Mouse (Mus musculus): ENCODE results near the gene Crp. TPM values are rescaled to one million over a fixed set of nuclear protein-coding genes. Genes with fewer than 3 reads are reported as not detected.

Crp gene
- polyA plus RNA-seq, 1 experiment from 2014 or later = not detected

GRCm38 (mm10) chr1:172704769-172705168 is 6.9 kb downstream of the Crp start:
- H3K9ac ChIP-seq (ENCODE audit: low read depth, low read length) = no peak overlapping the region
- H3K4me2 ChIP-seq (ENCODE audit: low read length) = no peak overlapping the region
- H3K4me3 ChIP-seq (ENCODE audit: low read depth, low read length) = no peak overlapping the region
- 74% methylated on average over 4 of the region's 4 CpGs for WGBS
- no peaks in the 10 kb centered on the region for H3K27me3 ChIP-seq (ENCODE audit: control insufficient read depth, insufficient read depth, low read depth, low read length)
- no peaks in the 10 kb centered on the region for H3K36me3 ChIP-seq (ENCODE audit: control insufficient read depth, insufficient read depth, low read length)
- no peaks in the 10 kb centered on the region for H3K9me3 ChIP-seq (replicated peaks; ENCODE audit: control insufficient read depth, low read length, poor library complexity, severe bottlenecking)
- H3K4me1 ChIP-seq (ENCODE audit: control insufficient read depth, insufficient read depth, low read length) = no peaks in the 10 kb centered on the region
- no peak overlapping the region for H3K27ac ChIP-seq (ENCODE audit: low read length)
- no peak for ATAC-seq

GRCm38 (mm10) chr1:172706243-172706642 is 8.4 kb downstream of the Crp start:
- ATAC-seq = no peak
- Histone ChIP-seq H3K4me1 (ENCODE audit: control insufficient read depth, insufficient read depth, low read length) (no peaks in the 10 kb centered on the region), H3K9me3 (replicated peaks; ENCODE audit: control insufficient read depth, low read length, poor library complexity, severe bottlenecking) (no peaks in the 10 kb centered on the region), H3K9ac (ENCODE audit: low read depth, low read length) (no peak overlapping the region), H3K4me3 (ENCODE audit: low read depth, low read length) (no peak overlapping the region), H3K27ac (ENCODE audit: low read length) (no peak overlapping the region), H3K36me3 (ENCODE audit: control insufficient read depth, insufficient read depth, low read length) (no peaks in the 10 kb centered on the region), H3K27me3 (ENCODE audit: control insufficient read depth, insufficient read depth, low read depth, low read length) (no peaks in the 10 kb centered on the region), H3K4me2 (ENCODE audit: low read length) (no peak overlapping the region)
- WGBS = 88% methylated on average over 4 of the region's 4 CpGs

GRCm38 (mm10) chr1:172709788-172710350 is 12.0 kb downstream of the Crp start:
- no peak overlapping the region for H3K27ac ChIP-seq (ENCODE audit: low read length)
- no peak for ATAC-seq
- no peaks in the 10 kb centered on the region for H3K4me1 ChIP-seq (ENCODE audit: control insufficient read depth, insufficient read depth, low read length)
- WGBS = 87% methylated on average over 3 of the region's 3 CpGs
- H3K27me3 ChIP-seq (ENCODE audit: control insufficient read depth, insufficient read depth, low read depth, low read length) = no peaks in the 10 kb centered on the region
- H3K4me3 ChIP-seq (ENCODE audit: low read depth, low read length) = no peak overlapping the region
- no peaks in the 10 kb centered on the region for H3K9me3 ChIP-seq (replicated peaks; ENCODE audit: control insufficient read depth, low read length, poor library complexity, severe bottlenecking)
- H3K9ac ChIP-seq (ENCODE audit: low read depth, low read length) = no peak overlapping the region
- H3K36me3 ChIP-seq (ENCODE audit: control insufficient read depth, insufficient read depth, low read length) = no peaks in the 10 kb centered on the region
- H3K4me2 ChIP-seq (ENCODE audit: low read length) = no peak overlapping the region

GRCm38 (mm10) chr1:172711396-172711795 is 13.5 kb downstream of the Crp start:
- no peaks in the 10 kb centered on the region for H3K27me3 ChIP-seq (ENCODE audit: control insufficient read depth, insufficient read depth, low read depth, low read length)
- H3K4me2 ChIP-seq (ENCODE audit: low read length) = no peak overlapping the region
- H3K36me3 ChIP-seq (ENCODE audit: control insufficient read depth, insufficient read depth, low read length) = no peaks in the 10 kb centered on the region
- no peaks in the 10 kb centered on the region for H3K4me1 ChIP-seq (ENCODE audit: control insufficient read depth, insufficient read depth, low read length)
- ATAC-seq = no peak
- H3K4me3 ChIP-seq (ENCODE audit: low read depth, low read length) = no peak overlapping the region
- H3K9me3 ChIP-seq (replicated peaks; ENCODE audit: control insufficient read depth, low read length, poor library complexity, severe bottlenecking) = no peaks in the 10 kb centered on the region
- no peak overlapping the region for H3K27ac ChIP-seq (ENCODE audit: low read length)
- H3K9ac ChIP-seq (ENCODE audit: low read depth, low read length) = no peak overlapping the region
- 67% methylated on average over 2 of the region's 2 CpGs for WGBS

- WGBS = 66% methylated on average over 4 of the region's 4 CpGs
- H3K36me3 ChIP-seq (ENCODE audit: control insufficient read depth, insufficient read depth, low read length) = no peaks in the 10 kb centered on the region
- no peaks in the 10 kb centered on the region for H3K27me3 ChIP-seq (ENCODE audit: control insufficient read depth, insufficient read depth, low read depth, low read length)
- H3K9ac ChIP-seq (ENCODE audit: low read depth, low read length) = no peak overlapping the region
- no peak overlapping the region for H3K4me2 ChIP-seq (ENCODE audit: low read length)
- no peak for ATAC-seq
- H3K9me3 ChIP-seq (replicated peaks; ENCODE audit: control insufficient read depth, low read length, poor library complexity, severe bottlenecking) = no peaks in the 10 kb centered on the region
- no peak overlapping the region for H3K4me3 ChIP-seq (ENCODE audit: low read depth, low read length)
- no peak overlapping the region for H3K27ac ChIP-seq (ENCODE audit: low read length)
- H3K4me1 ChIP-seq (ENCODE audit: control insufficient read depth, insufficient read depth, low read length) = no peaks in the 10 kb centered on the region
Measured at GRCm38 (mm10) chr1:172711962-172712361, 14.1 kb downstream of the Crp start.

- WGBS = 83% methylated on average over 3 of the region's 3 CpGs
Measured at GRCm38 (mm10) chr1:172751241-172751640, 53.4 kb downstream of the Crp start.

GRCm38 (mm10) chr1:172755151-172755550 is 57.3 kb downstream of the Crp start:
- no peak for ATAC-seq
- Histone ChIP-seq H3K4me1 (ENCODE audit: control insufficient read depth, insufficient read depth, low read length) (no peaks in the 10 kb centered on the region), H3K9ac (ENCODE audit: low read depth, low read length) (no peak overlapping the region), H3K27ac (ENCODE audit: low read length) (no peak overlapping the region), H3K9me3 (replicated peaks; ENCODE audit: control insufficient read depth, low read length, poor library complexity, severe bottlenecking) (no peaks in the 10 kb centered on the region), H3K27me3 (ENCODE audit: control insufficient read depth, insufficient read depth, low read depth, low read length) (no peaks in the 10 kb centered on the region), H3K4me3 (ENCODE audit: low read depth, low read length) (no peak overlapping the region), H3K36me3 (ENCODE audit: control insufficient read depth, insufficient read depth, low read length) (no peaks in the 10 kb centered on the region), H3K4me2 (ENCODE audit: low read length) (no peak overlapping the region)
- 73% methylated on average over 7 of the region's 7 CpGs for WGBS

More at GRCm38 (mm10) chr1:172751241-172751640, 53.4 kb downstream of the Crp start:
- H3K27me3 ChIP-seq (ENCODE audit: control insufficient read depth, insufficient read depth, low read depth, low read length) = no peaks in the 10 kb centered on the region
- H3K4me2 ChIP-seq (ENCODE audit: low read length) = no peak overlapping the region
- H3K36me3 ChIP-seq (ENCODE audit: control insufficient read depth, insufficient read depth, low read length) = no peaks in the 10 kb centered on the region
- H3K4me3 ChIP-seq (ENCODE audit: low read depth, low read length) = no peak overlapping the region
- no peak for ATAC-seq
- H3K9me3 ChIP-seq (replicated peaks; ENCODE audit: control insufficient read depth, low read length, poor library complexity, severe bottlenecking) = no peaks in the 10 kb centered on the region
- H3K27ac ChIP-seq (ENCODE audit: low read length) = no peak overlapping the region
- H3K9ac ChIP-seq (ENCODE audit: low read depth, low read length) = no peak overlapping the region
- H3K4me1 ChIP-seq (ENCODE audit: control insufficient read depth, insufficient read depth, low read length) = no peaks in the 10 kb centered on the region

GRCm38 (mm10) chr1:172759525-172759924 is 61.7 kb downstream of the Crp start:
- WGBS = 67% methylated on average over 1 of the region's 1 CpGs
- H3K4me3 ChIP-seq (ENCODE audit: low read depth, low read length) = no peak overlapping the region

GRCm38 (mm10) chr1:172779195-172779594 is 81.3 kb downstream of the Crp start:
- no peaks in the 10 kb centered on the region for H3K36me3 ChIP-seq (ENCODE audit: control insufficient read depth, insufficient read depth, low read length)
- 43% methylated on average over 5 of the region's 5 CpGs for WGBS
- no peak for ATAC-seq
- no peak overlapping the region for H3K4me2 ChIP-seq (ENCODE audit: low read length)
- no peaks in the 10 kb centered on the region for H3K4me1 ChIP-seq (ENCODE audit: control insufficient read depth, insufficient read depth, low read length)
- no peak overlapping the region for H3K4me3 ChIP-seq (ENCODE audit: low read depth, low read length)
- H3K27me3 ChIP-seq (ENCODE audit: control insufficient read depth, insufficient read depth, low read depth, low read length) = no peaks in the 10 kb centered on the region
- no peak overlapping the region for H3K9ac ChIP-seq (ENCODE audit: low read depth, low read length)
- H3K27ac ChIP-seq (ENCODE audit: low read length) = no peak overlapping the region
- H3K9me3 ChIP-seq (replicated peaks; ENCODE audit: control insufficient read depth, low read length, poor library complexity, severe bottlenecking) = no peaks in the 10 kb centered on the region

More at GRCm38 (mm10) chr1:172759525-172759924, 61.7 kb downstream of the Crp start:
- no peak overlapping the region for H3K27ac ChIP-seq (ENCODE audit: low read length)
- ATAC-seq = no peak
- no peaks in the 10 kb centered on the region for H3K36me3 ChIP-seq (ENCODE audit: control insufficient read depth, insufficient read depth, low read length)
- no peaks in the 10 kb centered on the region for H3K27me3 ChIP-seq (ENCODE audit: control insufficient read depth, insufficient read depth, low read depth, low read length)
- H3K9ac ChIP-seq (ENCODE audit: low read depth, low read length) = no peak overlapping the region
- H3K4me2 ChIP-seq (ENCODE audit: low read length) = no peak overlapping the region
- H3K9me3 ChIP-seq (replicated peaks; ENCODE audit: control insufficient read depth, low read length, poor library complexity, severe bottlenecking) = no peaks in the 10 kb centered on the region
- H3K4me1 ChIP-seq (ENCODE audit: control insufficient read depth, insufficient read depth, low read length) = no peaks in the 10 kb centered on the region
